Mouse (Mus musculus): Measurements from ENCODE around the gene Txndc2.
A peak's percentile ranks its signal among the peaks of the same experiment; 100 is the strongest.

Gene Txndc2

DNA sequence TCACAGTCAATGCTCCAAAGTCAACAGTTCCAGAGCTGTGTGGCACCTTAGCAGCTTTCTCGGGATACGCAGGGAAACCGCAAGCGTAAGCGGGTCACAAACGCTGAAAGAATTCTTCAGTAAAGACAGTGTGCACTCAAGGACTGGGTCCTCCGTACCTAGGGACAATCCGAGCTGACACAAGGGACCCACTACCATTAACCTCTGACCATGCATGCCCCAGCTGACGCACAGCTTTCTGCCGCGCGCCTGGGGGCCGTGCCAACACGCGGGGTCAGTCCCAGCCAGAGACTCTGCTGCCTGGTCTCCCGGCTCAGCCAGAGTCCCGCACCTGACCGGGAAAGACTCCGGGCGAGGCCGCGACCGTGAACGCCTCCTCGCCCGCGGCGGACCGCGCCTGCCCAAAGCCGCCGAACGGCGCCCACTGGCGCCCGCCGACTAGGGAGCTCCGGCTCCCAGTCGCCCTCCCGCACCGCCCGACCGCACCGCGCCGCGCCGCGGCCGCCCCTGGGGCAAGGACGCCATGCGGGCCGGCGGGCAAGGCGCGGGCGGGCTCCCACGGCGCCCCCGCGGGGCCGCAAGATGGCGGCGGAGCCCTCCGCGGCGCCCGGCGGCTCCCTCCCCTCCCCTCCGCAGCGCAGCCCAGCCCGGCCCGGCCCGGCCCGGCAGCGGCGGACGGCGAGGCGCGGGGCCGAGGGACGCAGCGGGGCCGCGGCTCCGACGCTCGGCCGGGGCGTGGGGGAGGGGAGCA, 29.4 kb downstream of the Txndc2 start:
- peak; percentile 27 for DNase-seq (ENCODE audit: low spot score)

DNA sequence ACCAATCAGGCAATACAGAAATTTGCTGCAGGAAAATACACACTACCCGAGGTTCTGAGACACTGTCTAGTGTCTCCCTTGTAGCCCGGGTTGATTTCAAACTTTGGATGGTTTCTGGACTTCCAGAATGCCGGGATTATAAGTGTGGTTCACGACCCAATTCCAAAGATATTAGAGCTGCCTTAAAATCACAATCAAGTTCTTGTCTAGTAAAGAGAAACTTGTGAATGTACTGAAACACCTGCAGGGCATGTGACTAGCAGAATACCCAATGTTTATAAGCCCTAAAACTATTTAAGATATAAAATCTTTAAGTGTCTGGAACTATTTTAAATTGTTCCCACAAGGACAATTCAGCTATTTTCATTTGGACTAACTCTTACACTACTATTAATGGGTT, 30.2 kb downstream of the Txndc2 start:
- no peak for DNase-seq (ENCODE audit: low spot score)

DNA sequence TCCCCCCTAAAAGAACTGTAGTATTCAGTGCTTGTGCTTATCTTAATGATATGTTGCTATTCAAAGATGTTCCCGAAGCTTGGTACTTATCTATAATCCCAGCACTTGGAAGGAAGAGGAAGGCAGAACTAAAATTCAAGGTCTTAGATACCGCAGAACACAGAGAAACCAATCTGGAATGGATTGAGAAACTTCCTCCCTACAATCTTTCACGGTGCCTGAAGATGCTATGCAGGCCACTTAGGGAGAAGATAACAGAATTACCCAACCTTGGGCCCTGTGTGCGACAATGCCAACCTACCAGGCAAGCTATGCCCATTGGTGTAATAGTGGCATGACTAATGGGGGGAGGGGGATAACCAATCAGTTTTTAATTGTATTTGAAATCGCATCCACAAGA, 33.2 kb downstream of the Txndc2 start:
- no peak for DNase-seq (ENCODE audit: low spot score)

DNA sequence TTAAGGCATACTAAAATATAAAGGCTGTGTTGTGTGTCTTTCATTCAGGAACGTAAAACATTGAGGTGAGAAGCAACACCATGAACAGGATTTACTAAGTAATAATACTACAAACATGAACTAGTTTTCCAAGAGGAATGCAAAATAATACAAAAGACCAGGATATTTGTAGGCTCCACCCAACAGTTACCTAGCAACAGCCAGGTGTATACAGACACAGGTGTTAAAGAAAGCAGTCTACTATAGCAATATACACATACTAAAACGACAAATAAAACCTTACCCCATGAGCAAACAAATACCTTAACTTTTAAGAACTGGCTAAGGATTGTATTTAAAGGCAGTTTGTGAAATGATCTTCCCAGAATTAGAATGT, 33.7 kb downstream of the Txndc2 start:
- DNase-seq (ENCODE audit: low spot score), result no peak

DNA sequence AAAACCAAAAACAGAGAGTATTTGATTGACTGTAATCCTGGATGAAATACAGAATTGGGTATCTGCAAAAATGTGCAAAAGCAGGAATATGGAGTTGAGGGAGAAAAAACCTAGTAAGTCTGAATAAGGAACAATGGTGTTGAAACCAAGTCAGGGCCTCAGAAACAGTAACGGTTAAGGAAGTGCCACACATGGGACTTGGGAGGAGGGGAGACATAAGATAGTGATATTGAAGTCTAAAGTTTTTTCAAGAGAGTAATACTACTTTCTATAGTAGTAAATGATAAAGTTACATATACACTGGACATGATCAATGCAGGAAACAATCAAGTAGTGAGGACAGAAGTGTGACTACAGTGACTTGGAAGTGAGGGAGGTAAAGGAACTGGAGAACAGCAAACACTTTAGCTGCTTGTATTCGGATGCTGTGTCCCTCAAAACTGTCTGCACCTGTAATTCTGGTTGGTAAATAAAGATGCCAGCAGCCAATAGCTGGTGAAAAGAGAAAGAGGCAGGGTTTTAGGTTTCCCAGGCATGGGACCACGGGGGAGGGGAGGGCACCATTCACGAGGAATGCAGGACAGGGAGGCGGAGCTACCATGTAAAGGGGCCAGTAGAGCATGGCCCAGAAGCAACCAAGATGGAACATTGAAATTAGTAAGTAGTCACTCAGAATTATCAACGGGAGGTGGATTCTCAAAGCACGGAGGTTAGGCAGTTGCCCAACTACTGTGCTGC, 34.2 kb downstream of the Txndc2 start:
- no peak for DNase-seq (ENCODE audit: low spot score)

DNA sequence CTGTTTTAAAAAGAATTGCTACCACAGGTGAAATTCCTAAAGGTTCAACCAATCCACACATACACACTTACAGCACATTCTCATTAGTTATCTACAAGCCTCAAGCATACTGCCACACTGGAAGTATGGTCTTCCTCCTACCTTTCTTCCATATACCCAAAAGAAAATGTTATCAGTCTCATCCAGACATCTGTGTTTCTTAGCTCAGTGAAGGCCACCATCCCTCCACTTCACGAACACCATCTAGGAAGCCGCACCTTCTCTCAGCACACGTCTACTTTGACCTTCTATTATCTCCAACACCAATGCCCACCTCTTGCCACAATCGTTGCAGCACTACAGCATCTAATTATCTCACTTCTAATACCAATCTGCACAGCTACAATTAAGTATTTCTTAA, 36.0 kb downstream of the Txndc2 start:
- no peak for DNase-seq (ENCODE audit: low spot score)

DNA sequence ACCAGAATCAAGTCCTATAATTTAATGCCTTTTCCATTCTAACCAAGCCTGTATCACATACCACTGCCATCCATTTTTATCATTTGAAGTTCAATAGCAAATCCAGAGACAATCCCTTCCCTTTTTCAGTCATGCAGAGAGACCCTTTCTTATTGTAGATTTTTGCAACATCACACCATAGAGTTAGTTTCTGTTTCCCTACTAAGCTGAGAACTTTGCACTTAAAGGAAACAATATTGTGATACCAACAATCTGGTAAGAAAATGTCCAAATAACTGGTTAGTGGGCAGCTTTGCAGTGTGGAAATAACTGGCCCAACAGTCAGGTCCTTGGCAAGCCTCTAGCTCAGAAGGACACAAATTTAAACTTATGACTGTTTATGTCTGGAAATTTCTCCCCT, 37.1 kb downstream of the Txndc2 start:
- no peak for DNase-seq (ENCODE audit: low spot score)

DNA sequence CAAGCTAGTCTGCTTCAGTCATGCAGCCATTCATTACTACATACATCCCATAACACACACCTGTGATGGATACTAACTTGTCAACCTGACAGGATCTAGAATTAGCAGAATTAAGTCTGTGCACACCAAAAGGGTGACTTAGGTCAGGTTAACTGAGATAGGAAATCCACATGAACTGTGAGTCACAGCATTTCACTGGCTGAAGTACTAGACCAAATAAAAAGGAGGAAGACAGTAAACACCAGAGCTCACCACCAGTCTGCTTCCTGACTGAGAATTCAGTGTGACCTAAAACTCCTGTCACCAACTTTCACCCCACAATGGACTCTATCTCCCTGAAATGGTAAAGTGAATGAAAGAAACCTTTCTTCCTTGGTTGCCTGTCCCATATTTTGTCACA, 37.7 kb downstream of the Txndc2 start:
- DNase-seq (ENCODE audit: low spot score), result no peak

DNA sequence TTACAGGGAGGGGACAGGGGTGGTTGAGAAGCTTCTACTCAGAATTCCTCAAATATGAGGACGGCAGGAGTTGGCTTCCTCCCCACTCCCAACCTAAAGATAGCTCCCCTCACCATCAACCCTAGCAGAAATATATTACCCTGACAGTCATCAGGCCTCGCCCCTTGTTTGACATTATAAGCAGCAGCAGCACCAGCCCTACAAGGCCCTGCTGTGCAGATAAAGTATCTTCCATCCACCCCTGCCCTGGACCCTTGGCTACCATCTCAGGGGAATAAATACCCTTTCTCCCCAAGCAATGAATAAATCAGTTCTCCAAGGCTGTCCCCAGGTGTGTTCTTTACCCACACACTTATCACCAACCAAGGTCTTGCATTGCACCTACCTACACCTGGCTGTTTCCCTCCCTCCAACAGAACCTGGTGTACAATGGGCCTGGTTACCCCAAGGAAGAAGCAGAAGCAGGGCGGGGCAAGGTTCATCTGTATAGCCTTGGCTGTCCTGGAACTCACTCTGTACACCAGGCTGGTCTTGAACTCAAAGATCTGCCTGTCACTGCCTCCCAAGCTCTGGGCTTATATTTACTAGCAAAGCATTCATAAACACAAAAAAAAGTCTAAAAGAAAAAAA, 44.0 kb downstream of the Txndc2 start:
- no peak for DNase-seq (ENCODE audit: low spot score)

DNA sequence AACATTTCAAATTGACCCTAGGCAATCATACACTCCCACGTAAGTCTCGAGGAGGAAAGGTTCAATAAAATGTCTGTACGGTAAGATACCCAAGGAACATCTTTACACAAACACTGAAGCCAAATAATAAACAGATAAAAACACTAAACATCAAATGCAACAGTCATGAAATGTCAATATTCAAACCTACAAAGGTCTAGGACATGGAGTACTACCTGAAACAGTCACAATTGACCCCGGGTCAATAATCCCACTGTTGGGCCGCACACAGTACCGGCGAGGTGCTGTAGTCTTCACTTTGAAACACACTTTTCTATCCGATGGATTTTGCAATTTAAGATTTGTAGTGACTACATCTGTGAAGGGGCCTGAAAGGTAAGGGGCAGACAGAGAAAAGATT, 47.3 kb downstream of the Txndc2 start:
- DNase-seq (ENCODE audit: low spot score), result no peak
